Mouse (Mus musculus): ENCODE data around the gene Zfp976.

DNA sequence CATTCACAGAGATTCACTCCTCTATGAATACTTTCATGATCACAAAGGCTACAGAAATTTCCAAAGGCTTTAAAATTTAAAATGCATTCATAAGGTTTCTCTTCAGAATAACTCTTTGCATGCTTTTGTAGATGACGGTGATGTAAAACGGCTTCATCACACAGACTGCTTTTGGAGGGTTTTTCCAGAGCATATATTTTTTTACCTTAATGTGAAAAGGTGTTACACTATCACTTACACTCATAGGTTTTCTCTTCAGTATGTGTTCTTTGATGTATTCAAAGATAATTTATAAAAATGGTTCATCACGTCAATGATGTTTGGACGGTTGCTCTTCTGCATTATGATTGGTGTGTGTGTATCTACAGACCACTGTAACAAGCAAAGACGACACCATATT lies 63.9 kb downstream of the Zfp976 start, which contains the start of gene Gm21028:
- TF ChIP-seq CTCF (IDR thresholded peaks at IDR 0.05 in 2 of 3, conservative IDR thresholded peaks at IDR 0.05 in 1 of 3; ENCODE audit: control insufficient read depth in 1 of 3, insufficient read depth in 1 of 3, low read depth in 2 of 3, low read length in 3 of 3, poor library complexity in 1 of 3, severe bottlenecking in 1 of 3) (no peak), EP300 (IDR thresholded peaks at IDR 0.05; ENCODE audit: low read depth in 1 of 2, low read length in 2 of 2) (no peak), GATA1 (IDR thresholded peaks at IDR 0.05; ENCODE audit: low read depth, low read length) (no peak), MAZ (IDR thresholded peaks at IDR 0.05; ENCODE audit: low read depth, low read length) (no peak), MAFK (IDR thresholded peaks at IDR 0.05; ENCODE audit: borderline replicate concordance, low read depth, low read length) (no peak), RCOR1 (IDR thresholded peaks at IDR 0.05; ENCODE audit: low read depth, low read length) (no peak), ELF1 (IDR thresholded peaks at IDR 0.05; ENCODE audit: low read depth, low read length) (no peak)
